Mouse (Mus musculus) naive thymus-derived CD4-positive, alpha-beta T cell, adult 2 months (primary cell): ENCODE data around the gene Nhlh1.

ENCODE experiments used
- DNase-seq: peaks from one replicate; pipeline ENCODE4 v3.0.0-alpha.2; 2011; ENCODE audit warnings: low read depth

The Nhlh1 gene

DNA sequence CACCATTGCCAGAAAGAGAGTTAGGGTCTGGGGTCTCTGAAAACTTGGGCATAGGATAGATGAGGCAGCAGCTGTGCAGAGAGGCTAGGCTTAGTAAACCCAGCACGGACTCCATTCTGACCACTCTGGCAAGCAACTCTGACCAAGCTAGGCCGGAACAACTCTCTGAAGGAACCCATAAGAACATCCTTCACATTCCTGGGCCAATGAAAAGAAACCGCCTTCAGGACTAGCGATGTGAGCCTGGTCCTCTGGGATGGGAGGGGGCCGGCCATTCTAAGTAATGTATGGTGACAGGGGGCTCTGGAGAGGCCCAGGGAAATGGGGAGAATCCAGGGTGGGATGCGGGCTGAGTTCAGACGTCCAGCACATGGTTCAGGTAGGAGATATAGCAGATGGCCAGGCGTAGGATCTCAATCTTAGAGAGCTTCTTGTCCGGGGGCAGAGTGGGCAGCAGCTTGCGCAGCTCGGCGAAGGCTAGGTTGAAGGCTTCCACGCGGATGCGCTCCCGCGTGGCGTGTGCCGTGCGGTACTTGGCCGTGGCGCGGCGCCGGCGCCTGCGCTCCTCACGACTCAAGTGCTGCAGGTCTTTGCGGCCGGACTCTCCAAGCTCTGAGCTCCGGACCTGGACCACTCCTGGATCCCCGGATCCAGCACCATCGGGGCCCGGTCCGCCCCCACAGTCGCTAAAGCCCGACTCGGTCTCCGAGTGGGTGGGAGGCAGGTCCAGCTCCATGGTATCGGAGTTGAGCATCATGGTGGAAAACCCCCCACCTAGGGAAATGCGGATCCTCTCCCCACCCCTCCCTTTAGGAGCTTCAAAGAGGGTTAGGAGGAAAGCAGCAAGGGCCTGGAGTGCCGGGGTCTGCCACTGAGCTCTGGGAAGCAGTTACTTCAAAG lies 3.6 kb downstream of the Nhlh1 start:
- no peak for DNase-seq

DNA sequence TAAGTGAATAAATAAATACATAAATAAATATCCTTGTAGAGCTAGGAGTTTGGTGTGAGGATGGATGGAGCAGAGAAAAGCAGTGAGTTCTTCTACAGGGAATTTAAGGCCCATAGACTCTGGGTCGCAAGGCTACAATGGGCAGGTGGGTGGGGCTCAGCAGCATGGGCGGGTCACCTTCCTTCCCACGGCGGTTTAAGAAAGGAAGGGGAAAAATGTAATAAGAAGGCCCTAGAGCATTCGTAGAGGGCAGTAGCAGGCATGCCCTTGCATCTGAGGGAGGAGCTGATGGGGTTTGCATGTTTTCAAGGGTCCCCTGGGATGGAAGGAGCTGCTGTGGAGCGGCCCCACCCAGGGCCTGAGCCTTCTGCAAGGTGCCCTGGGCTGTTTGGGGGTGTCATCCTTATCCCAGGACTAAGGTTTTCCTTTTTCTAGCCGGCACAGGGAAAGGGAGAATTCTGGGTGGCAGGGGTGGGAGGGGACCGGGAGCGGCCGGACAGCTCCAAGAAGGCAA lies 4.5 kb downstream of the Nhlh1 start:
- no peak for DNase-seq

DNA sequence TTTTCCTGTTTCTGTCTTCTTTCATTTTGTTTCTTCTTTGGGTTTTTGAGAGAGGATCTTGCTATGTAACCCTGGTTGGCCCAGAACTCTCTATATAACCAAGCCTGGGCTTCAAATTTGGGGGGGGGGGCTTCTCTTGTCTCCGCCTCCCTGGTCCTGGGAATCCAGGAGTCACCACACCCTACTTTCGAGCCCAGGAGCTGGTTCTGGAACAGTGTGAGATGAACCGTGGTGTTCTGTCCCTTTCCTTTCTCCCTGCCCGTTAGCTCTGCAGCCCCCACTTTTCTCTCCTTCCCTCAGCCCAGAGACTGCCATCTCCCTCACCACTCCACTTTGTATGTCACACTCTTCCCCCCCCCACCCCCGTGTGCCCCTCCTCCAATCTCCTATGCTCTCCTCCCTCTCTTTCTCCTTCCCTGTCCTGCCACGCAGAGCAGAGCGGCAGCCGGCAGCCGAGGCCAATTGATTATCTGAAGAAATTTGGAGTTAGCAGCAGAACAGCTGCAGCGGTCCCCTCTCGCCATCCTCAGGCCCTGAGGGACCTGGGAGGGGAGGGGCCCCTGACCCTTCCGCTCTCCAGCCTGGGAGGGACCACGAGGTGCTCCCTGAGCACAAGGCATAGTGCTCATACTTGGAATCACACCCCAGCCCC lies 8.1 kb downstream of the Nhlh1 start:
- no peak for DNase-seq

DNA sequence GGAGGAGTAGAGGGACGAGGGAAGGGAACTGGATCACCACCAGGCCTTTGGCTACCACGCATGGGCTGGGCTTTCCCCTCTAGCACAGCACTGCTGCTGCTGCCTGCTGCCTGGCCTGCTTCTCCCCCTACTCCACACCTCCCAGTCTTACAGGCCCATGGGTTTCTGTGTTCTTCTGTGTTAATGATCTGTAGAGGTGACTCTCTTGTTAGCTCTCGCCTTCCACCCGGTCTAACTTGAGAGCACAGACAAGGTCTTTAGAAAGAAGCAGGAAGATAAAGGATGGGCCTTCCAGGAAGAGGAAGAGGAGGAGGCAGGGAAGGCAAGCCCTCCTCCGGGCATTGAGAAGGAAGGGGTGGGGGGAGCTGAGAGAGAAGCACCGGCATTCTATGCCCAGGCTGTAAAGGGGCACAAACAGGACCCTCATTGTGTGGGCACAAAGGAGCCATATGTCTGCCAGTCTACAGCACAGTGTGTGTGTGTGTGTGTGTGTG lies 9.1 kb downstream of the Nhlh1 start:
- no peak for DNase-seq

DNA sequence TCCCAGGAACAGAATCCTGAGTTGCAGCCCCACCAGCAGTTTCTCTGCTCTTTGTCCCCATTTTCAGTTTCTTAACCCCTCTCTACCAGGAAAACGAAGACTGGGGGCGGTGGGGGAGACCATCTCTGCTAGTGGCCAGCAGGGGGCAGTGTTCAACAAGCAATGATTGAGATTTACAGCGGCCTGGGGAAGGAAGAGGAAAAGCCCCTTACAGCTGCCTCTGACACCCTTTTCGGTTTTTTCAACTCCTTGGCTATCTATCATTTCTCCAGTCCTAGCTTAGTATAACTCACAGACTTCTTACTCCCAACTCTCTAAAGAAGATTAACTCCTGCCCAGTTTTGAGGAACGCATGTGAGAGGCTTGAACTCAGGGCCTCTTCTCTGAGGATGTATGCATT lies 10.4 kb downstream of the Nhlh1 start:
- DNase-seq, result peak; percentile 84

DNA sequence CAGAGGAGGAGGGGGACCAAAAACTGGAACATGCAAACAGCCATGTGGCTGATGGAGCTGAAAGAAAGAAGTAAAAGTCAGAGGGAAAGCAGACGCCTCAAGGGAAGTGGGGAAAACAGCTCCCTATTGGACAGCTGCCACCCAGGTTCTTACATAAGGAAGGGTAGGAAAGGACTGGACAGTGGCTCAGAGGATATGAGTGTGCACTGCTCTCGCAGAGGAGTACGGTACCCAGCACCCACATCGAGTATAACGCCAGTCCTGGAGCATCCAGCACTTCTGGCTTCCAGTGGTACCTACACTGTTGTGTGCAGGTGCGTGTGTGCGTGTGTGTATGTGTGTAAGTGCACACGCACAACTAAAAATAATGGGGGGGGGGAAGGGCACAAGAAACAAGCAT lies 11.0 kb downstream of the Nhlh1 start:
- no peak for DNase-seq

DNA sequence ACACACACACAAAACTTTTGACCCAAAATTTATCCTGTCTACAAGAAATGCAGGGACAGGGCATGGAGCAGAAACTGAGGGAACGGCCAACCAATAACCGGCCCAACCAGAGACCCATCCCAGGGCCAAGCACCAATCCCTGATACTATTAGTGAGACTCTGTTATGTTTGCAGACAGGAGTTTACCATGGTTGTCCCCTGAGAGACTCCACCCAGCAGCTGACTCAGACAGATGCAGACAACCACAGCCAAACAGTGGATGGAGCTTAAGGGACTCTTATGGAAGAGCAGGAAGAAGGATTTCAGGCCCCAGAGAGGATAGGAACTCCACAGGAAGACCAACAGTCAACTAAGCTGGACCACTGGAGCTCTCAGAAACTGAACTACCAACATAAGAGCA lies 27.5 kb downstream of the Nhlh1 start:
- no peak for DNase-seq

DNA sequence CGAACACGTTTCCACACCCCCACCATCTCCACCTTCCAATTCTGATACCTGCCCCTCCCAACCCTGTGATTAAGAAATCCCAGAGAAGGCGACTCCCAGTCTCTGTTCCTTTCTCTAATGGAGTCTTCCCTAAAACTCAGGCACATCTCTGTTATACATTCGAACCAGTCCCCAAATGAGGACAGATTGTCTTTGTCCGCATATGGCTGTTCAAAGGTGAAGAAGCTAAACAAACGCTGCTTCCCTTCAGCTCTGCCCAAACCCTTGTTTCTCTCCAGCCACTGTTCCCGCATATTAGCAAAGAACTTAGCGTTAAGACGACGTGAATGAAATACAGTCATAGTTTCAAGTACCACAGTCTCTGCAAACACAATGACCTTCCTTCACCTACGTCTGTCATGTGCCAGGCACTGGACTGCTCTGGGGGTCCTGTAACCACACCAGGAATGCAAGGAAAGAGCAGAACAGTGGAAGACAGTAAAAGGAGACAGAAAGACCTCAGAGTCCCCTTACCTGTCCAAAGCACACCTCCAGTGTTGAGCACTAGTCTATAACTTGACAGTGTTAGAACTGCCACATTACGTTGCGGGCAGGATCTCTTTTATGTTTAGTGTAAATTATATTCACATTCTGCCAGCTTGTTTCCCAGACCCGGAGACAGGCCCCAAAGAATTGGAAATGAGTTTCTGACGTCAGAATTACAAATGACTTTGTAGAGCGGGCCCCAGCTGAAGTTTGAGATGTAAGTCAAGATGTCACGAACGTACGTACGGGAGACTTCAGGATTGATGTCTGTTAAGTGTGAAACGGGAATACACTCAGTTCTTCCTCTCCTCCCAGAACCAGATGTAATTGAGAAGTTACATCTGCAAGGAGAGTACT lies 28.7 kb downstream of the Nhlh1 start, which contains the start of gene Vangl2:
Vangl2 (minus strand) TSS at position 51 of the 882 bp plus-strand sequence.
- DNase-seq, result no peak

DNA sequence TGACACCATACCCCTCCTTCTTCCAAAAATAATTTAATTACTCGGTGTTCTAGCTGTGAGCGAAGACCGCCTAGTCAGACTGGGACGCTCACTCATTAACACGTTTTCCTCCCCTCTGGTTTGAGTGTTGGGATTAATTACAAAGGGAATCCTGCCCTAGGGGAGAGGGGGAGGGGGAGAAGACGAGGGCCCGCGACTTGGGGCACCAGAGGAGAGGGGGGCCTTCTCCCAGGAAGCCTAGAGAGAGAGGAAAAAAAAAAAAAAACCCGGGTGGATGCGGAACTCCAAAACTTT lies 29.6 kb downstream of the Nhlh1 start:
- DNase-seq, result no peak

DNA sequence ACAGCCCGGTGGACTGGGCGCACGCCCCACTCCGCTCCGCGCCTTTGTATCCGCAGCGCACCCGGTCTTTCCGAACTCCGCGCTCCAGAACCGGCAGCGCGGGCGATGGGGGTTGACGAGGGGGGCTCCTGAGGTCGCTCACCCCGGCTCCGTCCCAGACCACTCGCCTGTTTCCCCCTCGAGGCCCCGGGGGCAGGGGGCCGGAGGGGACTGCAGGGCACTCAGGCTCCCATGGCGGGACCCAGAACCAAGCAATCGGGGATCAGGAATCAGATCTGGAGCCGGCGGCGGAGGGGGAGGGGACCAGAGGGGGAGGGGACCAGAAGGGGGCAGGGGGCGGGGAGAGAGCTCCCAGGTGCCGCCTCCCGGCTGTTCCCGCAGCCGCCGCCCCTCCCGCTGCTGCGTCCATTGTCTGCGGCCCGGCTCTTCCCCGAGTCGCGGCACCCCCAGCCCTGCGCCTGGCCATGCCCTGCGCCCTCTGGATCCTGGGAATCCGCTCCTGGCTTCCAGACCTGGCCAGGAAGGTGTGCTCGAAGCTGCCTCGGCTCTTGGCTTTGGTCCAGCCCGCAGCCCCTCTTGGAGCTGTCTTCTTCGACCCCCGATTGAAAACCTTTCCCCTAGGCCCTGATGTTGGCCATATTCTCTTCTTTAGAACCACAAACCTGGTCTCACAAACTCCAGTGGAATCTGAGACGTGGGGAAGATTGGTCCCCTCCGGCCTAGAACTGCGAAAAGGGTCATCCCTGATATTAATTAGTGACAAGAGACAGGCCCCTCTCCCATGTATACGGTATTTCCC lies 30.2 kb downstream of the Nhlh1 start:
- peak; percentile 81 for DNase-seq

DNA sequence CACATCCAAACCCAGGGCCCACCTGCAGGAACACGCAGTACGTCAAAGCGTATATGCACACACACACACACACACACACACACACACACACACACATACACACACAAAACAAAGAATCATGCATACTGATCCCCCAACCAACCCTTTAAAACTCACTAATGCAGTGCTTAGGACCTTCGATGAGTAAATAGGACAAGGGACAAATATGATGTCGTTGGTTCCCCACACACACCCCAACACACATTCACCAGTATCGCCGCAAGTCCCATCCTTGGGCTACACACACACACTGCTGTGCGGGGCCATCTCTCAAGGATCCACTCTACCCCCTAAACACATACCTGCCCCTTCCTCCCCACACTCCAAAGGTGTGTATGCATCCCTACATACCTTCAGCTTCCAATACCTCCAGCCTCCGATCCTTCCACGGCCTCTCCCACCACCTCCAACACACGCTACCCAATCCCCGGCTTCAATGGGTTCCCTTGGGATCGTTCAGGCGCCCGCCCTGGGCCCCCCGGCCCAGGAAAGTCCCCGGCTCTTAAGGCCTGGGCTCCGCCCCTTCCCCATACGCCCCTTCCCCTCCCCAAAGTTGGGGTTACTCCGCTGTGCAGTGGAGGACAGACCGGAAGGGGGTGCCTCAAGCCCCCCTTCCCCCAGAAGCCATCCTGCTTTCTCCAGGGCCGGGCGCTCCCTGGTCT lies 31.0 kb downstream of the Nhlh1 start:
- DNase-seq, result peak; percentile 63

DNA sequence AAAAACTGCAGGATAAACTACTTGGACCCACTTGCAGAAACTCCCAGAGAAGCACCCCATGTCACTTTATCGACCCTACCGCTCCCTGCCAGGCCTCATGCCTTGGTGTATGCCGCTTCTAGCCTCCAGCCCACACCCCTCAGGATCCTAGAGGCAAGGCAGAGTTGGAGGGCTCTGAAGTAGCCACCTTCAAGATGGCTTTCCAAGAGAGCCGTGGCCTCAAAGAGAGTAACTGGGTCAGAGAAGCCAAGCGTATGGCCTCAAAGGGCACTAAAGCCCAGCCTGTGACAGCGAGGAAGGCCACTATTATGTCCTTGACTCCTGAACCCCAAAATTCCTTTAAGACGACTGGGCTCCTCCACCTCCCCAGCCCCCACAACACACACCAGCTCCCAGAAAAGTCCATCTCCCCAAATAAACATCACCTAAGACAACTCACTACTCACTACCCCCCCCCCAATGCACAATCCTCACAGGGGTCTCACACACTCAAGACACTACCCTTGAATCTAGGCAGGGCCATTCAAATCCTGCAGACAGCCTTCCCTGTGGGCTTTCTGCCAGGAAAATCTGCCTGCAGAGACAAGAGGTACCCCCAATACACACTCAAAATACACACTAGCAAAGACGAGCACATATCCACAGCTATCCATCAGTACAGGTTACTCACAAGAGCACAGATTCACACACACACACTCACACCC lies 32.0 kb downstream of the Nhlh1 start:
- DNase-seq, result no peak

DNA sequence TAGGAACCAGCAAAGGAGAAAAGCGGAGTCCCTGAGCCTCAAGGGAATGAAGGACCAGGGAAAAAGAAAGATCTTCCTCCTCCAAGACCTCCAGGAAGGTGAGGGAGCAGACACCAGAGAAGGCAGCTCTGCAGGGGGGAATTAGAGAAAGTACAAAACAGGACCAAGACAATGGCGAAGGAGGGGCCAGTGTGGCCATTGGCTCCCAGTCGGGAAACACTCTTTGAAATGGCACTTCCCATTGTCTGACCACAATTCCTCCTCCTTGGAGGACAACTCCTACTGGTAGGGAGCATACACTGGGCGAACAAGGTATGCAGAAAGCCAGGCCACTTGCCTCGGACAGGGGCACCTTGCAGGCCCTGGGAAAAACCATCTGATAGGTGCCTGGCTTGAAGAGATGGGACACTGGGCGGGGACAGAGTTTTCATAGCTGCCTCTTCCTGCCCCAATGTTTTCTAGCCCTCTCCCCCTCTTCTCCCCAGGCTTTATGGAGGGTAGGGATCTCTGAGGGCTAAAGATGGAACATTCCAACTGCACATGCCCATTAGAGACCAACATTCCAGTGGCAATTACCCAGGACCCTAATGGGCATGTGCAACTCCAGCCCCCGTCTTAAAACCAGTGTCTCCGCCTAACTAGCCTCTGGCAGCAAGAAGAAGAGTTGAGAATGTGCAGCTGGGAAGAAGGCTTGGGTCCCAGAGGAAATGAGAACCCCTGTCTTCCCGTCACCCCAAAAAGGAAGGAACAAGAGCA lies 33.1 kb downstream of the Nhlh1 start:
- no peak for DNase-seq

DNA sequence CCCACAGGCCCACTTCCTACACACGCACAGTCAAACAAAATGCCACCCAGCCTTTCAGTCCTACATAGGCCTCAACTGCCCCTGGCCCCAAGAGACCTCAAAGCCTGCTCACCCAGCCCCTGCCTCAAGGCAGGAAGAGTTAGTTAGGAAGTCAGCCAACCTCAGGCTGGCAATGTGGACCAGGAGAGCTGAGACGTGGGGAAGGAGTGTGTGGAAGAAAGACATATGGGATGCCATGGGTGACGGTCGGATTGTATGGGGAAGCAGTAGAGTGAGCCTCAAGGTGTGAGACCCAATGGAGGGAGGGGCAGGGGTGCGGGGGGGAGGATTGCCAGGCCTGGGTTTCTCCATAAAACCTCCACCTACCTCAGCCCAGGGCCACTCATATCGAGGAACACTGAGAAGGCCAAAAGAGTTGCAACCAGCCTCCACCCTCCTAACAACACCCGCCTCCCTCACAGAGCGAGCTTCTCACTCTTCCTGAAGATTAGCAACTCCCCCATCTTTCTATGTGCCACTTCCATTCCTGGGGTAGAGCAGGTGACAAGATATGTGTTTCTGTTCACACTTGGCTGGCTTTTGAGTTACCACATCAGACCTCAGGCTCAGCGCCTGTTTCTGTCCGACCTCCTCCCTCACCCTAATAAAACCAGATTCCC lies 37.4 kb downstream of the Nhlh1 start:
- DNase-seq, result no peak

DNA sequence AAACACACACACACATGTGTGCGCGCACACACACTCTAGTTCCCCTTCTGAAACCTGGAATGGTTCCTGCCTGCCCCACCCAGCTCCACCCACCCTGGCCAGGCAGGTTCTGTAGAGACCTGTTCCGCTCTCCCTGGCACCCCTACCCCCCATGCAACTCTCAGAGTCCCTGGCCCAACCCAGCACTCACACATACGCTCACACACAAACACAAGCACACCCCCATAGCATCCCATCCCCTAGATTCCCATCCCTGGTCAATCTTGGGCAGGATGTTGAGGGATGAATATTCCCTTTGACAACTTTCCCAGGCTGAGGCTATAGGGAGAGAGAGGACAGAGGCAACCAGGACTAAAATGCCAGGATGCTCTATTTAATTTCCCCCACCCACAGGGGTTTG lies 38.0 kb downstream of the Nhlh1 start:
- no peak for DNase-seq

DNA sequence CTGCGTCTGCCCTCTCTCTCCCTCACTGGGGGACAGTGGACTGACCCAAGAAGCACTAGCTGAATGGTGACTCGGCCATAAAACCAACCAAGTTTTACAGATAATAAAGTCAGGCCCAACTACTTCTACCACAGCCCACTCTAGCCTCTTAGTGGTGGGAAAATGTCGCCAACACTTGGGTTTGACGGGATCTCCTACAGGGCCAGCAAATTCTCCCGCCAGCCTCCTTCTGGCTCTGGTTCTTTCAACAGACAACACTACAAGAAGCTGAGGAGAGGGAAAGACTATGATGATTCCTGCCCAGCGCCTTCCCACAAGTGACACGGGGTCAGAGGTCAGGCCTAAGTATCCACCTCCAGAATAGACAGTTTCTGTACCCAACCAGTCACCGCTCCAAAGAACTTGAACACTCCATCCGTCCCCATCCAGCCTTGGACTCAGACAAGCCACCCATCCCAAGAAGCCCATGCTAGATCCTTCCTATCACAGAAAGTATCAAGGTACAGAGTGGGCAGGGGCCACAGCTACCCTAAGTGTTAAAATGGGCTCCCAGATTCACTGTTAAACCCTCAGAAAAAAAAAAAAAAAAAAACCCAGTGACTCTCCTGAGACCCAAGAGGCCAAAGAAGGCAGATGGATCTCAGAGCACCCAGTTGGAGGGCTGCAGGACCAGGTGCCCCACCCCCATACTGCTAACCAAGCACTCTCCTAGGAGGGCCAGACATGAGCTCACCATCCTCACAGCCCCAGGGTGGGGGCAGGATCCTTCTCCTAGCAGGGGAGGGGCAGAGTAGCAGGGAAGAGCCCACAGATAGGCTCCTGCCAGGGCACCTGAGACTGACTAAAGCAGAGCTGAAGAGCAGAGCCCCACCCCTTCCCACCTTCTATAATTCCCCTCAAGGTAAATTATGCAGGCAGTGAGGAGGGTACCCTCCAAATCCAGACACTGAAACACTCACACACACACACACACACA lies 38.7 kb downstream of the Nhlh1 start:
- DNase-seq, result no peak

DNA sequence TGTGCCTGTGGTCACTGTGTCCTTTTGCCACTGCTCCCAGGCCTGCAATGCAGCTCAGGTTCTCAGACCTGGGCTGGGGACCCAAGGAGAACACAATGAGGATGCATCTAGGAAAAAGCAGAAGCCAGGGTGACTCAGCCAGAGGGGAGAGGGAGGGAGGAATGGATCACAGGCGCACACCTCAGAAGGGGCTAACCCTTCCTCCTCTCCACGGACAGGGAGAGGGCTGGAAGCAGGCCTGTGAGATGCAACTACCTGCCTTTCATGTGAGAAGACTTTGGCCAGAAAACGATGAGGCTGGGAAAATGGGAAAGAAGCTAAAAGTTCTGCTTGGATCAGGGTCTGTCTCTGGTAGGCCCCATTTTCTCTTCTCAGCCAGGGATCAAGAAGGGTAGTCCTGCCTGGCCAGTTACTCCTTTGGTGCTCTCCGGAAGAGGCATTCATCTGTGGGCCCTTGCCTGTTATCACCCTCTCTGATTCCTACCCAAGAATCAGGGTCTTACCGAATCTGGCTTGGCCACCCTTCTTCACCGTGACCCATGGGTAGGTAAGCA lies 39.8 kb downstream of the Nhlh1 start:
- no peak for DNase-seq
